Mouse (Mus musculus): ENCODE results near the gene Phf14. TPM values are rescaled to one million over a fixed set of nuclear protein-coding genes. Genes with fewer than 3 reads are reported as not detected.
"Not testable (repeated sequence)": the region's sequence is repeated elsewhere in the genome, so short reads cannot be mapped to it uniquely, and the experiment has no call there.

Phf14 gene
- 10 to 100 TPM; 22.3 to 27.9 (median 24.1) TPM for total RNA-seq (2022)

GRCm38 (mm10) chr6:11907269-11908032, at the start of gene Phf14, which contains the start of gene Ndufa4:
Phf14 (plus strand) TSS chr6:11907809.
Ndufa4 (minus strand) TSS chr6:11907497.
- DNase-seq (ENCODE audit: low spot score in 2 of 2) = peak; percentile 92 to 94

DNA sequence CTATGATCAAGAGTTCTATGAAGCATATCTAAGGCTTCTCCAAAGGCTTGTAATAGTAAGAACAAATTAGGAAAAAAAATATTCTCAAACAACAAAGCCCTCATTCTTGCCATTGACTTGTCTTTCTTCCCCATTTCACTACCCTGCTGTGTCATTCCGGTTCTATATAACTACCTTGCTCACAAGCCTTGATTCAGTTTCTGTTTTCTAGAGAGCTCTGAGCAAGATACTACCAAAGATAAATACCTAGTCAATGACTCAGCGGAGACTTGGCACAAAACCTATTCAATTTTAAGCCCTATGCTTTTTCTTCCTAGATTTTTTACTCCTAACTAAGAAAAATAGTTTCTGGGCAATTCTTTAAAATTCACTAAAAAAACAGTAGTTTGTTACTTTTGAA, 32.2 kb upstream of the Phf14 start:
- not testable (repeated sequence) for DNase-seq (ENCODE audit: low spot score in 2 of 2)

DNA sequence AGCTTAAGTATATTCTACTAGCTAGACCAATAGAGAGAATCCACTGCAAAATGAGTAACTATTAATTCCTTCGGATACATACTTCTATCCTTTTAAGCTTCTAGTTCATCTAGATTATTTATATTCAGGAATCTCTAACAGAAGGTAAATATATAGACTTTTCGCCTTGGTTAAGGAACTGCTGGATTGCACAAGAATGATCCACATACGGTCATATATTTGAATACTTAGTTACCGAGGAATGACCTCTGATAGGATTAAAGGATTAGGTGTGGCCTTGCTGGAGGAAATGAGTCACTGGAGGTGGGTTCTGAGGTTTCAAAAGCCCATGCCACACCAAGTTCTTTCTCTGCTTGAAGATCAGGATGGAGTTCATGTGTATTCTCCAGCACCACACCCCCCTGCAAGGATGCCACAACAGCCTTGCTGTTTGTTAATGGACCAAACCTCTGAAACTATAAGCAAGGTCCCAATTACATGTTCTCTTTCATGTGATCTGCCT, 6.7 kb upstream of the Phf14 start:
- DNase-seq (ENCODE audit: low spot score in 2 of 2) = no peak

- DNase-seq (ENCODE audit: low spot score in 2 of 2) = no peak
Measured at GRCm38 (mm10) chr6:11906890-11907268, 730 bp upstream of the Phf14 start.

- DNase-seq (ENCODE audit: low spot score in 2 of 2) = no peak
Measured at GRCm38 (mm10) chr6:11908170-11908569, 561 bp downstream of the Phf14 start.

DNA sequence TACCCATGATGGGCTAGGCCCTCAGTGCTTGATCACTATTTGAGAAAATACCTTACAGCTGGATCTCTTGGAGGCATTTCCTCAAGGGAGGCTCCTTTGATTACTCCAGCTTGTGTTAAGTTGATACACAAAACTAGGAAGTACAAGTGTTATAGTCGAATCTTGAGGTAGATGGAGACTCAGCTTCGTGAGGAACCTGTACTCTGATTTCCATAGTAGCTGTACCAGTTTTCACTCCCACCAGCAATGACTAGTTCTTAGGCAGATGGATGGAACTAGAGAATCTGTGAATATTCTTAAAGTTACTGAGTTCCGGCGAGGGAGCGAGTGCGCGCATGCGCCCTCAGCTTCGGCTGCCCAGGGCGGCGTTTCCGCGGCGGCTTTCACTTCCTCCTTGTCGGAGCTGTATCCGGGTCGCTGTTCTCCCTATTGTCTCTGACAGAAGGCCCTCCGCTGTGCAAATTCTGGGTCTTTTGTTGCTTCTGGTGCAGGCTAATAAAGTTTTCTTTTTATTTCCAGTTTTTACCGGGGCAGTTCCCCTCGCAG, 18.0 kb downstream of the Phf14 start:
- DNase-seq (ENCODE audit: low spot score in 2 of 2) = peak; percentile 55 to 75

- DNase-seq (ENCODE audit: low spot score in 2 of 2) = no peak
Measured at GRCm38 (mm10) chr6:11926082-11926595, 18.5 kb downstream of the Phf14 start.

DNA sequence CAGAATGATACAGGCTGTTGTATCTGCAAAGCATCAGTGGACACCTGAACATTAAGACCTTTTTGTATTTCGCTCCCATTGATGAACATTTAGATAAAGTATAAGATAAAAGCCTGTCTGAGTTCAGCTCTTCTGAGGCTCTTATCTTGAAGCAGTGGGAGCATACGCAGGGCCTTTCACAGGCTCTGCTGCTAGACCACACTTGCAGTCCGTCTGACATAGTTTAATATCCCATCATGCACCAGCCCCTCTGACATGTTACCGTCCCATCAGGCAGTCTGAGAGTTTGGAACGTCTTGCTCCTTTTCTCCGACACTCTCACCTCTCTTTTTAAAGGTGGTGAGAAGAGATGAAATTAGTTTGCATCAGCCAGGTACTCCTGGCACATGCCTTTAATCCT, 19.9 kb downstream of the Phf14 start:
- DNase-seq (ENCODE audit: low spot score in 2 of 2) = no peak

DNA sequence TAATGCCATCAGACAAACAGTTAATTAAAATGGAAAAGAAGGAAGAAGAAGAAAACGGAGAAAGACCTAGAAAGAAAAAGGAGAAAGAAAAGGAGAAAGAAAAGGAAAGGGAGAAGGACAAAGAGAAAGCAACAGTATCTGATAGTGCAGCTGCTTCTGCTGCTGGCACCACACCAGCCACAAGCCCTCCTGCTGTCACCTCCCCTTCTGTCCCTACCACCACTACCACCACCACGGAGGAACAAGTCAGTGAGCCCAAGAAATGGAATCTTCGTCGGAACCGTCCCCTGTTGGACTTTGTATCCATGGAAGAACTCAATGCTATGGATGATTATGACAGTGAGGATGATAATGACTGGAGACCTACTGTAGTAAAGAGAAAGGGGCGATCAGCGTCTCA, 25.8 kb downstream of the Phf14 start:
- no peak for DNase-seq (ENCODE audit: low spot score in 2 of 2)

DNA sequence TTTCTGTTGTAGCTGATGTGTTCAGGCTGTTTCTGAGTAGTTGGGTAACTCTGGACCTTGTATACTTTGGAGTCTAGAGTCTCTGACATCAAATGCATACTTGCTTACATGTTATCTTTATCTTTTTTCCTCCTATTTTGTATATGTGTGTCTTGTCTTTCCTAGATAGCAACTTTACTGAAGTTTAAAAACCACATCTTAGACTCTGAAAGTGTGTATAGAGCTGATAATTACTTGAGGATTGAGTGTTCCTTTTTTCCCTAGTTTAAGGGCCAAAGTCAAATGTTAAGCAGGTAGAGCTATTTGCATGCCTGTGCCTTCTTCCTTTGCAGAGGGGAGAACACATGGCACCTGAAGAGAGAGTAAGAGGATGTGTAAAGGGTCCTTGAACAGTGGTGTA, 33.3 kb downstream of the Phf14 start:
- no peak for DNase-seq (ENCODE audit: low spot score in 2 of 2)

DNA sequence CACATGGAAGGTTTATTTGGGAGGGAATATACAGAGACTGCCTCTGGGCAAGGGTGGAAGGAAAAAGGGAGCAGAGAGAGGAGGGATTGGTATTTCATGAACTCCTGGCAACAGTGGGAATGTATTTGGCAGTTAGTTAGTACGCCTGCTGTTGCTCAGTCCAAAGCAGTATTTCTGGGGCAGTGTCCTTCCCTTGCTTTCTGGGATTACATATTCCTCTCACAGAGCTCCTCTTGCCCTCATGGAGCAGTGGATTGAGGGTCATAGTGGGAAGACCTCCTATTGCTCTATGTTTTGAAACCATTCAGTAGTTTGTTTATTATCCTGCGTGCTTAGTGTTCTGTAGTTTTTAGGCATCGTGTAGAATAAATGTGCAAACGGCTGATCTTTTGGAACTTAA, 34.5 kb downstream of the Phf14 start:
- DNase-seq (ENCODE audit: low spot score in 2 of 2) = no peak

- no peak for DNase-seq (ENCODE audit: low spot score in 2 of 2)
Measured at GRCm38 (mm10) chr6:11948100-11948499, 40.5 kb downstream of the Phf14 start.

- DNase-seq (ENCODE audit: low spot score in 2 of 2) = no peak
Measured at GRCm38 (mm10) chr6:11960172-11960571, 52.6 kb downstream of the Phf14 start.

DNA sequence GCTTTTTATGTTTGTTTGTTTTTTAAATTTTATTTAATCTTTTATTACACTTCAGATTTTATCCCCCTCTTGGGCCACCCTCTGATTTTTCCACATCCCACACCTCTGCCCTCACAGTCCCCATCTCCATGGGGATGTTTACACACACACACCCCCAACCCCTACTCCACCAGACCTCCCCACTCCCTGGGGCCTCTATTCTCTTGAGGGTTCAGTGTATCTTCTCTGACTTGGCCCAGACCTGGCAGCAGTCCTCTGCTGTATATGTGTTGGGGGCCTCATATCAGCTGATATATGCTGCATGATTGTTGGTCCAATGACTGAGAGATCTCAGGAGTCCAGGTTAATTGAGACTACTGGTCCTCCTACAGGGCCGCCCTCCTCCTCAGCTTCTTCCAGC, 86.2 kb downstream of the Phf14 start:
- DNase-seq (ENCODE audit: low spot score in 2 of 2) = no peak

GRCm38 (mm10) chr6:11998576-11998975, 91.0 kb downstream of the Phf14 start:
- no peak for DNase-seq (ENCODE audit: low spot score in 2 of 2)

DNA sequence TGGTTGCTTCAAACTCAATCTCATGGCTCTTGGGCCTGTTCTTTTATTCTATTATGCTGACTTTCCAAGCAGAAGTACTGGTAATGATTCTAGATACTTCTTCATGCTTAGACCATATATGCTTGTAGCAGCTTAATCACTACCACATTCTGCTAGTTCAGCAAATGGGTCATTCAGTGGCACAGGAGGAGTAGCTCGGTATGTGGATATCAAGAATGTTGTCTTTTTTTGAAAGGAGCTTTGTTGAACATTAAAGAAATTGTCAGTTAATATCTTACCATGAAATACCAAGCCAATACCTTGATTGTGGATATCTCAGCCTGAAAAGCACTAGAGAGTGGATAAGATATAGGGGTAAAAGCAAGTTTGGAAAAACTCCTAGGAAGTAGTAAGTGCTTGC, 91.9 kb downstream of the Phf14 start:
- DNase-seq (ENCODE audit: low spot score in 2 of 2) = no peak

DNA sequence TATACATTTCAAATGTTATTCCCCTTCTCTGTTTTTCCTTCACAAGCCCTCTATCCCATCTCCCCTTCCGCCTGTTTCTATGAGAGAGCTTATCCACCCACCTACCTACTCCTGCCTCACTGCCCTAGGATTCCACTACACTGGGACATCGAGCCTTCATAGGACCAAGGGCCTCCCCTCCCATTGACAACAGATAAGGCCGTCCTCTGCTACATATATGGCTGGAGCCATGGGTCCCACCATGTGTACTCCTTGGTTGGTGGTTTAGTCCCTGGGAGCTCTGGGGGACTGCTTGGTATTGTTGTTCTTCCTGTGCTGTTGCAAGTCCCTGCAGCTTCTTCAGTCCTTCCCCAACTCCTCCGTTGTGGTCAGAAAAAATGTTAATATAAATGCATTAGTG, 97.8 kb downstream of the Phf14 start:
- DNase-seq (ENCODE audit: low spot score in 2 of 2) = no peak

GRCm38 (mm10) chr6:12006001-12006400, 98.4 kb downstream of the Phf14 start:
- no peak for DNase-seq (ENCODE audit: low spot score in 2 of 2)

- no peak for DNase-seq (ENCODE audit: low spot score in 2 of 2)
Measured at GRCm38 (mm10) chr6:12012103-12012502, 104.5 kb downstream of the Phf14 start.

DNA sequence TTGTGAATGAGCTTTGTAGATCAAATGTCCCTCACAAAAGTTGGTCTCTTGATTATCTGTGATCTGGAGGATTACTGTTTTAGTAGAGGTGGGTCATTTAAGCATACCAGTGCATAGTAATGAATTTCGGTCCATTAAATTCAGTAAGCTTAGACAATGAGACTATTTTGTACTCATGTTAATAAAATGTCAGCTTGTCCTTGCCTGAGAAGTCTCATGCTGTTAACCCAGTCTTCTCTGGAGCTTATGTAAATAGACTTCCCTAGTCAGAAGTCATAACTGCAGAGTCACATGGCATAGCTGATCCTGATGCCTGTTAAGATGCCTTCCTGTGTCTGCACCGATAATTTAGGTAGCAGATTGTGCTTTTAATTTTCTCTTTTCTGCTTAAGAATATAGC, 106.4 kb downstream of the Phf14 start:
- no peak for DNase-seq (ENCODE audit: low spot score in 2 of 2)

DNA sequence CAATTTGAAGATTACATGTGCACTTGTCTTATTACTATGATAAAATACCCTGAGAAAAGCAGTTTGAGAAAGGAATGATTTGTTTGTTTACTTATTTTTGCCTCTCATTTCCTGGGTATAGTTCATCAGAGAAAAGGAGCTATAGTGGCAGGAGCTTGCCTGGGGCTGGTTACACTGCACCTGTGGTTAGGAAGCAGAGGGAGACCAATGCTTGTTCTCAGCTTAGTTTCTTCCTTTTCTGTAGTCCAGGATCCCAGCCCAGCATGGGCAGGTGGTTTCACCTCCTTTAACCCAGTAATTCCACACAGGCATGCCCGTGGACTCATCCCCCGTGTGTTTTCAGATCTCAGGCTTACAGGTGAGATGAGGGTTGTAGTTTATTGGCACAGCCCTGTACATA, 107.1 kb downstream of the Phf14 start:
- no peak for DNase-seq (ENCODE audit: low spot score in 2 of 2)

DNA sequence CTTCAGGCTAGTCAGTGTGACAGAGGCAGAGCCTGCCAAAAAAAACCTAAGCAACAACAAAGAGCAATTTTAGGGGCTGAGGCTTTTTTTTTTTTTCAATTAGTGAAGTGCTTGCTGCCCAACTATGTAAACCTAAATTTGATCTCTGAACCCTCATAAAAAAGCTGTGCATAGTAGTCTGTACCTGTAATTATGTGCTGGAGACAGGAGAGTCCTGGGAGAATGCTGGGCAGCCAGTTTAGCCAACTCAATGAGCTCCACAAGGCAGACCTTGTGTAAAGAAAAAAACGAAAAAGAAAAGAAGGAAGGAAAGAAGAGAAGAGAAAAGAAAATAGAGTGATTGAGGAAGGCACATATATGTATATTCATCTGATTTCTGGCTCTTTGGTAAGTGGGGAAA, 112.1 kb downstream of the Phf14 start:
- DNase-seq (ENCODE audit: low spot score in 2 of 2) = no peak

GRCm38 (mm10) chr6:12020156-12020555, 112.5 kb downstream of the Phf14 start:
- DNase-seq (ENCODE audit: low spot score in 2 of 2) = no peak

Data from gastrocnemius, adult 8-10 months (tissue).